Mouse (Mus musculus) midbrain, embryonic 11.5 days (tissue): ENCODE data around the gene Rcan2. TPM values are rescaled to one million over a fixed set of nuclear protein-coding genes. Genes with fewer than 3 reads are reported as not detected.

Experiments
- ATAC-seq: fragments of 200-750 bp; cut with Nextera tagmentation; 2 replicates; pipeline ENCODE4 v1.8.0; 2017; ENCODE audit warnings: moderate TSS enrichment, moderate library complexity; ENCODE audit not compliant: low FRiP score
- DNase-seq: peaks from one replicate; pipeline ENCODE4 v3.0.0; 2015; ENCODE audit warnings: low spot score; ENCODE audit errors: missing footprints
- H3K27ac ChIP-seq: fragments of 300-500 bp; sonication (generic); 2 replicates; pipeline ENCODE4 v1.5.1; 2014; ENCODE audit warnings: low read depth, low read length
- H3K27me3 ChIP-seq: fragments of 300-500 bp; sonication (generic); 2 replicates; pipeline ENCODE4 v1.6.1; 2014; ENCODE audit warnings: mild to moderate bottlenecking, low read length, moderate library complexity, mixed read lengths; ENCODE audit not compliant: control insufficient read depth, insufficient read depth
- H3K36me3 ChIP-seq: fragments of 300-500 bp; sonication (generic); 2 replicates; pipeline ENCODE4 v1.6.1; 2014; ENCODE audit warnings: mild to moderate bottlenecking, low read length, moderate library complexity, mixed read lengths; ENCODE audit not compliant: control insufficient read depth, insufficient read depth
- H3K4me1 ChIP-seq: fragments of 300-500 bp; sonication (generic); 2 replicates; pipeline ENCODE4 v1.6.1; 2014; ENCODE audit warnings: low read length; ENCODE audit not compliant: control insufficient read depth, insufficient read depth
- H3K4me2 ChIP-seq: fragments of 300-500 bp; sonication (generic); 2 replicates; pipeline ENCODE4 v1.6.1; 2014; ENCODE audit warnings: mild to moderate bottlenecking, moderate library complexity
- H3K4me3 ChIP-seq: fragments of 300-500 bp; sonication (generic); 2 replicates; pipeline ENCODE4 v1.5.1; 2014; ENCODE audit warnings: low read depth, low read length
- H3K9ac ChIP-seq: fragments of 300-500 bp; sonication (generic); 2 replicates; pipeline ENCODE4 v1.6.1; 2014; ENCODE audit warnings: low read length
- H3K9me3 ChIP-seq: fragments of 300-500 bp; sonication (generic); 2 replicates; pipeline ENCODE4 v1.6.1; 2016; ENCODE audit warnings: low read length; ENCODE audit not compliant: control insufficient read depth
- WGBS: fragments of 180-500 bp; shearing (Covaris S2); extraction: QIAGEN DNeasy Blood & Tissue Kit; methylation state at CpG from one replicate; pipeline ENCODE4 v1.1.7; 2014; 5-methylcytosine and 5-hydroxymethylcytosine counted together
- polyA plus RNA-seq: library from polyadenylated mRNA; unstranded; fragments of >200 nt; fragmentation: Nextera tagmentation; extraction: Ambion mirVana; gene quantifications from 2 replicates; pipeline ENCODE4 v1.2.1, GENCODE M21; 2014

Rcan2 gene
- polyA plus RNA-seq, 1 experiment from 2014 or later, result 9.0 TPM

DNA sequence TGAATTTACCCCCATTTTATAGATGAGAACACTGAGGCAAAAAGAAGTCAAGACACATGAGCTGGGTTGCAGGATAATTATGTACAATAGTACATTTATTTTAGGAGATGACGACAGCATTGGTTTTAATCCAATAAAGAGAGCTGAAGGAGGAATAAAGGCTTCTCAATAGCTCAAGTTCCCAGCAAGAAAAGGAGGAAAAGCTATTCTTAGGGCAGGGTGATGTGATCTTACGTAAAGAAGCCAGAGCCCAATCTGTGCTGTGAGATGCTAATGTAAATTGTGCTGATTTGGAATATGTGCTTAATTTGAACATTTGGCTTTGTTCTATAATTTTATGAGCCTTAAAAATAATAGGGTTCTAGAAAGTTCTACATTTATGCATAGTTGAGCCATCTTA lies 176.4 kb downstream of the Rcan2 start:
- no peak overlapping the region for H3K4me3 ChIP-seq
- ATAC-seq, result no peak
- no peaks in the 10 kb centered on the region for H3K27me3 ChIP-seq
- H3K9me3 ChIP-seq, result no peaks in the 10 kb centered on the region
- no peak overlapping the region for H3K9ac ChIP-seq
- H3K36me3 ChIP-seq, result no peaks in the 10 kb centered on the region
- no peaks in the 10 kb centered on the region for H3K4me1 ChIP-seq
- no peak overlapping the region for H3K27ac ChIP-seq
- no peak overlapping the region for H3K4me2 ChIP-seq
- DNase-seq, result no peak
- WGBS, result 90% methylated on average over 2 of the region's 2 CpGs

DNA sequence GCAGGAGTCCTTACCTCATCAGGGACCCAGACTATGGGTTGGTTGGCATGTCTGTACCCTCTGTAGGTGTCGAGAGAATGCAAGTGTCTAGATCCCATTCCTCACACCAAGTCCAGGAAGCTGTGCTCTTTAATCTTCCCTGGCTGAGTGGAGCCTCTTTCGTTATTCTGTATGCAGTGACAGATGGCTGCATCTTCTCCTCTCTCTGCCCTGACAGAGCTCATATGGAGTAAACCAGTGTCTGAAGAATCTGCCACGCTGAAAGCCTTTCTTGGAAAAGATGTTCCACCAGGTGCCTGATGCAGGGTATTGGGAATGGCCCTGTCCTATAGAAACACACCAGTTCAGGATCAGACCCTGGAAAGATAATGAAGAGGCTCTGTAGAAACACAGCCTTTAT lies 178.8 kb downstream of the Rcan2 start:
- Histone ChIP-seq H3K4me2 (no peak overlapping the region), H3K27ac (no peak overlapping the region), H3K27me3 (no peaks in the 10 kb centered on the region), H3K4me3 (no peak overlapping the region), H3K9ac (no peak overlapping the region), H3K36me3 (no peaks in the 10 kb centered on the region), H3K9me3 (no peaks in the 10 kb centered on the region), H3K4me1 (no peaks in the 10 kb centered on the region)
- DNase-seq (no peak), ATAC-seq (no peak)
- WGBS, result 84% methylated on average over 3 of the region's 3 CpGs

DNA sequence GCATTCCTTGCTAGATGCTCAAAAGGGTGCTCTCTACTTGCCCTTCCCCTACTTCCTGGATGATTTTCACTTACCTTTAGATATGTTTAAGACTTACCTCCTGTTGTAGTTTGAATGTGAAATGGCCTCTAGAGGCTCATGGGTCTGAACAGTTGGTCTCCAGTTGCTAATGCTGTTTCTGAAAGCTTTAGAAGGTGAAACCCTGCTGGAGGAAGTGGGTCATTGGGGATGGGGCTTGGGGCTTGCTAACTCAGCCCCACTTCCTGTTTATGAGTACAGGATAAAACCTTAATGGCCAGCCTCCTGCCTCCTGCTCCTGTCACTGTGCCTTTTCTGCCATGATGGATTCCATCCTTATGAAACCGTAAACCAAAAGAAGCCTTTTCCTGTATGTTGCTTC lies 181.4 kb downstream of the Rcan2 start:
- DNase-seq (no peak), ATAC-seq (no peak)
- Histone ChIP-seq H3K4me2 (no peak overlapping the region), H3K27ac (no peak overlapping the region), H3K36me3 (no peaks in the 10 kb centered on the region), H3K27me3 (no peaks in the 10 kb centered on the region), H3K9me3 (no peaks in the 10 kb centered on the region), H3K4me3 (no peak overlapping the region), H3K4me1 (no peaks in the 10 kb centered on the region), H3K9ac (no peak overlapping the region)
- WGBS, result 88% methylated on average over 1 of the region's 1 CpGs

DNA sequence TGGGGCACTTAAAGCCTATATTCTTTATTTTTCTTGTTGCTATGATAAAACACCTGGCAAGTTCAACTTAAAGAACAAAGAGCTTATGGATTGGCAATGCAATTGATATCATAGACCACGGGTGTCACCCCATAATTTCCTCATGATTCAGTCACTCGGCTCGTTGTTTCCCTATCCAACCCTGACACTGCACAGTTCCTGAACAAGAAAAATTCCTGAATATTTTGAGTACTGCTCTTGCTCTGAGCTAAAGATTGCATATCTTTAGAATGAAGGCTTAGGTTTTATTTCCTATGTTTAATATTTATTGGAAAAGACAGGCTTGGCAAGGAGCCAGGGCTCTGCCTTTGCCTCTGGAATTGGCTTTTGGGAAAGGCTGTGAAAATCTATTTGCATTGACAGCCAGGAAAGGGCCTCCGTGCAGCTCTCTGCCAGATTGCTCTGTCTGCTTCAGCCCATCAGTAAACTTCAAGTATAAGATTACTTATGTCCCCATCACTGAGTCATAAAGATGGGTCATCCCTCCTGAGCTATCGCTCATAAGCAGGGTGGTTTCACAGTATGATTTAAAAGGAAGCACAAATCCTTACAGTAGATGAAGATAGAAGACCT lies 188.3 kb downstream of the Rcan2 start:
- Histone ChIP-seq H3K4me3 (no peak overlapping the region), H3K27me3 (no peaks in the 10 kb centered on the region), H3K4me2 (no peak overlapping the region), H3K9ac (no peak overlapping the region), H3K9me3 (no peaks in the 10 kb centered on the region), H3K27ac (no peak overlapping the region), H3K36me3 (no peaks in the 10 kb centered on the region), H3K4me1 (no peaks in the 10 kb centered on the region)
- ATAC-seq (no peak), DNase-seq (no peak)
- 91% methylated on average over 5 of the region's 5 CpGs for WGBS

DNA sequence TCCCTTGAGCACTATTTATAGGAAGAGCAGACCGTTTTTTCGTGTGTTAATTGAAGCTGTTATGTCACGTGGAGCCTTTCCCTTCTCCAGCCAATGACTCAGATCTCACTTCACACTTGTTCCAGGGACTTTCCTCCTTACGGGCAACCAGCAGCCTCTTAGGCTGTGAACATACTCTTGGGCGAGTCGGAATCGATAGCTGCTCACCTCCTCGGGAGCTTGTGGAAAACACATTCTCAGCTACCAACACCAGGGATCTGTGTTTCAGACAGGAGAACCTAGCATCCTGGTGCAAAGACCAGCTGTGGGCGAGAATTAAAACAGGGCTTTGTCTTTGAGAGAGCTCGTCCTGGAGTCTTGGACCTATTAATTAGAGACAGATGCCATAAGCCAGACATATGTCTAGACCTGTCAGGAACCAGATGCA lies 189.8 kb downstream of the Rcan2 start:
- H3K4me3 ChIP-seq, result no peak overlapping the region
- H3K9ac ChIP-seq, result no peak overlapping the region
- DNase-seq (no peak), ATAC-seq (no peak)
- H3K36me3 ChIP-seq, result no peaks in the 10 kb centered on the region
- WGBS, result 79% methylated on average over 10 of the region's 10 CpGs
- no peaks in the 10 kb centered on the region for H3K9me3 ChIP-seq
- H3K27me3 ChIP-seq, result no peaks in the 10 kb centered on the region
- no peaks in the 10 kb centered on the region for H3K4me1 ChIP-seq
- H3K4me2 ChIP-seq, result no peak overlapping the region
- no peak overlapping the region for H3K27ac ChIP-seq

DNA sequence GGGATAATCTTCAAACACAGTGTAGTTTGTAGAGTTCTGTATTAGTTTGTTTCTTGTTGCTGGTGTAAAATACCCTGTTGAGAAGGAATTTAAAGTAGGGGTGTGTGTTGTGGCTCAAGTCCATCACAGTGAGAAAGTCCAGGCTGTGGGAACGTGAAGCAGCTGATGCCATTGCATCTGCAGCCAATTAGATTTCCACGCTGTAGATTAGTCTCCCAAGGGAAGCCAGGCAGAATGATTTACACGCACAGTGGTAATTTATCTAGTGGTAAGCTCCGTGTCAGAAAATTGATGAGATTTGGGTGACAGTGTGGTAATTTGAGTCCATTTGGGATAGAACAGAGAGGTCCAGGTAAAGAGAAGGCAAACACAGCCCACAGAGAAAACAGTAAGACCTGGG lies 192.9 kb downstream of the Rcan2 start:
- H3K4me3 ChIP-seq, result no peak overlapping the region
- no peaks in the 10 kb centered on the region for H3K4me1 ChIP-seq
- no peaks in the 10 kb centered on the region for H3K9me3 ChIP-seq
- no peak overlapping the region for H3K4me2 ChIP-seq
- H3K27me3 ChIP-seq, result no peaks in the 10 kb centered on the region
- H3K36me3 ChIP-seq, result no peaks in the 10 kb centered on the region
- no peak overlapping the region for H3K9ac ChIP-seq
- H3K27ac ChIP-seq, result no peak overlapping the region
- 48% methylated on average over 4 of the region's 4 CpGs for WGBS
- ATAC-seq (no peak), DNase-seq (no peak)

DNA sequence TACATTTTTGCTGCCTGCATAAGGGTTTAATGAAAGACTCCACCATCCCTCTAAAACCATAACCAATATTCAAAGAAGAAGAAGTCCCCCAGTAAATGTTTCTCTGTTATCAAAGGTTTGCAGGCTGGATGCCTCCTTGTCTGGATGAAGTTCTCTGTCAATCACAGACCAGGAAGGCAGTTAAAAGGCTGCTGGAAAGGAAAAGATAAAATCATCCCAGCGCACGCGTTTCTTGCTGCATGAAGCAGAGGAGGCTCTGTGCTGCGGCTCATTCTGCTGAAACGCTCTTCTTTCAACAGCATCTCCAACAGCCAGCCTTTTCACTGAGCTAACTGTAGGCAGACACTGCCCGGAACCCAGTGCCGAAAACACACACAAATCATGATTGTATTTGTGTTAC lies 196.4 kb downstream of the Rcan2 start:
- DNase-seq, result no peak
- Histone ChIP-seq H3K4me1 (no peaks in the 10 kb centered on the region), H3K9me3 (no peaks in the 10 kb centered on the region), H3K27ac (no peak overlapping the region), H3K9ac (no peak overlapping the region), H3K36me3 (no peaks in the 10 kb centered on the region), H3K4me3 (no peak overlapping the region), H3K27me3 (no peaks in the 10 kb centered on the region), H3K4me2 (no peak overlapping the region)
- WGBS, result 90% methylated on average over 7 of the region's 7 CpGs
- ATAC-seq, result no peak

GRCm38 (mm10) chr17:43998095-43998494 lies 196.9 kb downstream of the Rcan2 start:
- Histone ChIP-seq H3K4me2 (no peak overlapping the region), H3K27ac (no peak overlapping the region), H3K9ac (no peak overlapping the region), H3K4me3 (no peak overlapping the region), H3K4me1 (no peaks in the 10 kb centered on the region), H3K36me3 (no peaks in the 10 kb centered on the region), H3K27me3 (no peaks in the 10 kb centered on the region), H3K9me3 (no peaks in the 10 kb centered on the region)
- 93% methylated on average over 6 of the region's 6 CpGs for WGBS
- DNase-seq (no peak), ATAC-seq (no peak)

DNA sequence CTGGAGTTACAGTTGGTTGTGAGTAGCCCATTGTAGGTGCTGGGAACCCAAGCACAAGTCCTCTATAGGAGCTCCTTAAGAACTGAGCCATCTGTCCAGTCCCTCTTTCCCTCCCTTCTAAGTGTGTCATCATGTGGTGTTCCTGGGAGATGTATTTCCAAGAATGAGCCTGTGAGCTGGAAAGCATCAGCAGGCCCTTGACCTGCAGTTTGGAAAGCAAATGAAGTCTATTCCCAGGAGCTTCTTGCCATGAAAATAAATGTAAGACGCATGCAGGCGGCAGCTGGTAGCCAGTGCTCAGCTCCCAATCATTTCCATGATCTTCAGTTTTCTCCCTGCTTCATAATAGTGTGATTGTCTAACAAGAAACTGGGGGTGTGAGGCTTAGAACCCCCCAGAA lies 203.2 kb downstream of the Rcan2 start:
- no peak overlapping the region for H3K4me3 ChIP-seq
- H3K4me2 ChIP-seq, result no peak overlapping the region
- no peak overlapping the region for H3K27ac ChIP-seq
- H3K4me1 ChIP-seq, result no peaks in the 10 kb centered on the region
- H3K27me3 ChIP-seq, result no peaks in the 10 kb centered on the region
- no peak for ATAC-seq
- no peaks in the 10 kb centered on the region for H3K36me3 ChIP-seq
- WGBS, result 81% methylated on average over 2 of the region's 2 CpGs
- no peaks in the 10 kb centered on the region for H3K9me3 ChIP-seq
- H3K9ac ChIP-seq, result no peak overlapping the region
- DNase-seq, result no peak

DNA sequence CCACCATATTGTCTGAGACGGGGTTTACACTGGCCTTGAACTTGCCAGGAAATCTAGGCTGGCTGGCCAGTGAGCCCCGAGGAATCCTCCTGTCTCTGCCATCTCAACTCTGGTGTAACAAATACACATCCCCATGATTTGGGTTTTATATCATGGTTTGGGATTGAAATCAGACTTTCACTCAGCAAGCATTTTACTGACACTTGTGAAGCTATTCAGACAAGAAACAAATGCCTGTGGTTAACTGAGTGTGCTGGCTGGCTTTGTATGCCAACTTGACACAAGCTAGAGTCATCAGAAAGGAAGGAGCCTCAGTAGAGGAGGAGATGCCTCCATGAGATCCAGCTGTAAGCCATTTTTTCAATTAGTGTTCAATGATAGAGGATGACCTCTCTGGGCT lies 206.3 kb downstream of the Rcan2 start:
- no peak overlapping the region for H3K4me3 ChIP-seq
- ATAC-seq (no peak), DNase-seq (no peak)
- no peak overlapping the region for H3K4me2 ChIP-seq
- H3K27me3 ChIP-seq, result no peaks in the 10 kb centered on the region
- no peaks in the 10 kb centered on the region for H3K36me3 ChIP-seq
- no peak overlapping the region for H3K27ac ChIP-seq
- no peak overlapping the region for H3K9ac ChIP-seq
- H3K4me1 ChIP-seq, result no peaks in the 10 kb centered on the region
- no peaks in the 10 kb centered on the region for H3K9me3 ChIP-seq
- WGBS, result 85% methylated on average over 2 of the region's 2 CpGs
